Mouse (Mus musculus): Measurements from ENCODE around the gene Timm23.

DNA sequence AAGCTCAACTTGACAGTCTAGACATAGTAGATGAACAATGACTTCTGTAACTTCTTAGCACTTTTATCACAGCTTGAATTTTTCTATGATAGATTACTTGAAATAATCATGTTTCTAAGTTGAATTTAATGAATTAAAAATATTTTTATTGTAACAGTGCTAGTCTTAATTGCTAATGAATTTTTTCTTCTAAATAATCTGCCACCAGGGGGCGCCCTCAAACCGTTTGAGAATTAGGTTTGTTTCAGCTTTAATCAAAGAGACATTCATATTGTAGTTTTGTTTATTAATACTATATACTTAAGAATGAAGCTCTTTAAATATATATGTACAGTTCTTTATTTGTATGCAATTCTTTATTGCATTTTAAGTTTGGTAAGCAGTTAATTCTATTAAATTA, 27.3 kb upstream of the Timm23 start:
- TF ChIP-seq CTCF (IDR thresholded peaks at IDR 0.05; ENCODE audit: borderline replicate concordance, insufficient read depth, low read length) = no peak
- no peak for TF ChIP-seq POLR2A (IDR thresholded peaks at IDR 0.05; ENCODE audit: low read depth, low read length)

All from embryonic fibroblast, embryonic 13.5 days (primary cell).